Mouse (Mus musculus) neural tube, embryonic 11.5 days (tissue): Measurements from ENCODE around the gene Dars. TPM values are rescaled to one million over a fixed set of nuclear protein-coding genes. Genes with fewer than 3 reads are reported as not detected.

Source experiments
- ATAC-seq: fragments of 200-750 bp; cut with Nextera tagmentation; 2 replicates; pipeline ENCODE4 v1.8.0; 2017; ENCODE audit warnings: moderate number of reproducible peaks, mild to moderate bottlenecking, moderate TSS enrichment, moderate library complexity; ENCODE audit not compliant: insufficient read depth, low FRiP score, low TSS enrichment
- DNase-seq: peaks from one replicate; pipeline ENCODE4 v3.0.0-alpha.2; 2015; ENCODE audit warnings: low spot score
- H3K27ac ChIP-seq: fragments of 300-500 bp; sonication (generic); 2 replicates; pipeline ENCODE4 v1.5.1; 2014; ENCODE audit warnings: low read depth, mild to moderate bottlenecking, low read length
- H3K27me3 ChIP-seq: fragments of 300-500 bp; sonication (generic); 2 replicates; pipeline ENCODE4 v1.6.1; 2014; ENCODE audit warnings: mild to moderate bottlenecking, low read length, mixed read lengths; ENCODE audit not compliant: control insufficient read depth, insufficient read depth
- H3K36me3 ChIP-seq: fragments of 300-500 bp; sonication (generic); 2 replicates; pipeline ENCODE4 v1.6.1; 2014; ENCODE audit warnings: mild to moderate bottlenecking, low read length, moderate library complexity, mixed read lengths; ENCODE audit not compliant: control insufficient read depth, insufficient read depth
- H3K4me1 ChIP-seq: fragments of 300-500 bp; sonication (generic); 2 replicates; pipeline ENCODE4 v1.6.1; 2014; ENCODE audit warnings: low read length, mixed read lengths; ENCODE audit not compliant: control insufficient read depth, insufficient read depth
- H3K4me2 ChIP-seq: fragments of 300-500 bp; sonication (generic); 2 replicates; pipeline ENCODE4 v1.6.1; 2014; ENCODE audit warnings: low read depth, mild to moderate bottlenecking, moderate library complexity
- H3K4me3 ChIP-seq: fragments of 300-500 bp; sonication (generic); 2 replicates; pipeline ENCODE4 v1.5.1; 2014; ENCODE audit warnings: low read depth, low read length
- H3K9ac ChIP-seq: fragments of 300-500 bp; sonication (generic); 2 replicates; pipeline ENCODE4 v1.6.1; 2014; ENCODE audit warnings: mild to moderate bottlenecking, low read length
- H3K9me3 ChIP-seq: fragments of 300-500 bp; sonication (generic); 2 replicates; pipeline ENCODE4 v1.6.1; 2016; ENCODE audit warnings: low read length; ENCODE audit not compliant: control insufficient read depth
- WGBS: fragments of 180-500 bp; shearing (Covaris S2); extraction: QIAGEN DNeasy Blood & Tissue Kit; methylation state at CpG from one replicate; pipeline ENCODE4 v1.1.7; 2014; 5-methylcytosine and 5-hydroxymethylcytosine counted together
- polyA plus RNA-seq: library from polyadenylated mRNA; unstranded; fragments of >200 nt; fragmentation: Nextera tagmentation; extraction: Ambion mirVana; gene quantifications from 2 replicates; pipeline ENCODE4 v1.2.1, GENCODE M21; 2014

Dars gene
- polyA plus RNA-seq, 1 experiment from 2014 or later = 127 TPM

GRCm38 (mm10) chr1:128456271-128456670, 39.1 kb upstream of the Dars start:
- Histone ChIP-seq H3K27ac (no peak overlapping the region), H3K4me2 (no peak overlapping the region), H3K4me3 (no peak overlapping the region), H3K4me1 (no peaks in the 10 kb centered on the region), H3K36me3 (no peaks in the 10 kb centered on the region), H3K9ac (no peak overlapping the region), H3K9me3 (no peaks in the 10 kb centered on the region), H3K27me3 (no peaks in the 10 kb centered on the region)
- 85% methylated on average over 10 of the region's 10 CpGs for WGBS
- no peak for DNase-seq
- ATAC-seq = no peak

- H3K27ac ChIP-seq = no peak overlapping the region
- H3K9me3 ChIP-seq = no peaks in the 10 kb centered on the region
- no peak overlapping the region for H3K4me2 ChIP-seq
- DNase-seq (no peak), ATAC-seq (no peak)
- H3K9ac ChIP-seq = no peak overlapping the region
- no peaks in the 10 kb centered on the region for H3K36me3 ChIP-seq
- no peaks in the 10 kb centered on the region for H3K27me3 ChIP-seq
- H3K4me3 ChIP-seq = no peak overlapping the region
- 71% methylated on average over 3 of the region's 3 CpGs for WGBS
- no peaks in the 10 kb centered on the region for H3K4me1 ChIP-seq
Measured at GRCm38 (mm10) chr1:128452210-128452609, 35.0 kb upstream of the Dars start.

GRCm38 (mm10) chr1:128451183-128451582, 34.0 kb upstream of the Dars start:
- Histone ChIP-seq H3K27me3 (no peaks in the 10 kb centered on the region), H3K4me2 (no peak overlapping the region), H3K9ac (no peak overlapping the region), H3K36me3 (no peaks in the 10 kb centered on the region), H3K4me3 (no peak overlapping the region), H3K4me1 (no peaks in the 10 kb centered on the region), H3K9me3 (no peaks in the 10 kb centered on the region), H3K27ac (no peak overlapping the region)
- no peak for DNase-seq
- WGBS = 80% methylated on average over 4 of the region's 4 CpGs
- no peak for ATAC-seq

- H3K4me2 ChIP-seq = no peak overlapping the region
- no peaks in the 10 kb centered on the region for H3K9me3 ChIP-seq
- DNase-seq (no peak), ATAC-seq (no peak)
- H3K27me3 ChIP-seq = no peaks in the 10 kb centered on the region
- no peak overlapping the region for H3K4me3 ChIP-seq
- WGBS = 83% methylated on average over 7 of the region's 7 CpGs
- H3K36me3 ChIP-seq = no peaks in the 10 kb centered on the region
- H3K9ac ChIP-seq = no peak overlapping the region
- no peak overlapping the region for H3K27ac ChIP-seq
- no peaks in the 10 kb centered on the region for H3K4me1 ChIP-seq
Measured at GRCm38 (mm10) chr1:128447206-128447902, 30.2 kb upstream of the Dars start.

GRCm38 (mm10) chr1:128443890-128444839, 27.0 kb upstream of the Dars start:
- Histone ChIP-seq H3K9me3 (no peaks in the 10 kb centered on the region), H3K4me1 (no peaks in the 10 kb centered on the region), H3K27me3 (no peaks in the 10 kb centered on the region), H3K4me2 (no peak overlapping the region), H3K36me3 (no peaks in the 10 kb centered on the region), H3K4me3 (no peak overlapping the region), H3K9ac (no peak overlapping the region), H3K27ac (no peak overlapping the region)
- ATAC-seq (no peak), DNase-seq (no peak)
- WGBS = 63% methylated on average over 9 of the region's 9 CpGs

GRCm38 (mm10) chr1:128441129-128441473, 23.9 kb upstream of the Dars start:
- Histone ChIP-seq H3K27me3 (no peaks in the 10 kb centered on the region), H3K9me3 (no peaks in the 10 kb centered on the region), H3K4me2 (no peak overlapping the region), H3K9ac (no peak overlapping the region), H3K4me3 (no peak overlapping the region), H3K36me3 (no peaks in the 10 kb centered on the region), H3K27ac (no peak overlapping the region), H3K4me1 (no peaks in the 10 kb centered on the region)
- DNase-seq (no peak), ATAC-seq (no peak)
- WGBS = 48% methylated on average over 5 of the region's 5 CpGs

- H3K36me3 ChIP-seq = no peaks in the 10 kb centered on the region
- H3K9ac ChIP-seq = no peak overlapping the region
- DNase-seq = no peak
- no peaks in the 10 kb centered on the region for H3K9me3 ChIP-seq
- 53% methylated on average over 16 of the region's 16 CpGs for WGBS
- no peak for ATAC-seq
- no peak overlapping the region for H3K4me3 ChIP-seq
- no peak overlapping the region for H3K27ac ChIP-seq
- H3K4me1 ChIP-seq = no peaks in the 10 kb centered on the region
- no peaks in the 10 kb centered on the region for H3K27me3 ChIP-seq
- no peak overlapping the region for H3K4me2 ChIP-seq
Measured at GRCm38 (mm10) chr1:128440386-128441128, 23.4 kb upstream of the Dars start.

GRCm38 (mm10) chr1:128439618-128440017, 22.4 kb upstream of the Dars start:
- H3K27ac ChIP-seq = no peak overlapping the region
- no peak overlapping the region for H3K4me3 ChIP-seq
- H3K27me3 ChIP-seq = no peaks in the 10 kb centered on the region
- no peak overlapping the region for H3K4me2 ChIP-seq
- WGBS = 91% methylated on average over 4 of the region's 4 CpGs
- ATAC-seq (no peak), DNase-seq (no peak)
- H3K9ac ChIP-seq = no peak overlapping the region
- no peaks in the 10 kb centered on the region for H3K36me3 ChIP-seq
- H3K4me1 ChIP-seq = no peaks in the 10 kb centered on the region
- no peaks in the 10 kb centered on the region for H3K9me3 ChIP-seq
